Mouse (Mus musculus): ENCODE measurements around the gene Lef1.

Gene Lef1

DNA sequence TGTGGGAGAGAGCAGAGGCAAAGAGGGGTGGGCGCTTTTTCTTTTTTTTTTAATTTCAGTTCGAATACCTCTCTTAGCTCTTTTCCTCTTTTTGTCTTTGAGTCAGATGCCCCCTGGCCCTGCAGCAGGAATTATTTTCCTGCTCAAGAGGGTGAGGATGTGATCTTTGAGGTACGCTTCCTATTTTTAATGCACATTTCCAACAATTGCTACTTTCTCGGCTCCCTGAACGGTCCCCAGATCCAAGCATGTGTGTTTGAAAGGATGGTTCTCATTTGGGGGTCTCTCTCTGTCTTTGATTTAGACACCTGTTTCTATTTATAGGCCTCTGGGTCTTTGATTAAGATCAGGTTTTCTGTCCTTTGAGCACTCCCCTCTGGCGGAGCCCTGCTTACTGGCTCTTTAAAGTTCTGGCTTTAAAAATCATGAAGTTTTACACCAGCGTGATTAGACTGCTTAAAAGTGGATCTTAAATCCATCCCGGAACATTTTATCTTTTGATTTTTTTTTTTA, 86.3 kb downstream of the Lef1 start:
- no peak for DNase-seq

DNA sequence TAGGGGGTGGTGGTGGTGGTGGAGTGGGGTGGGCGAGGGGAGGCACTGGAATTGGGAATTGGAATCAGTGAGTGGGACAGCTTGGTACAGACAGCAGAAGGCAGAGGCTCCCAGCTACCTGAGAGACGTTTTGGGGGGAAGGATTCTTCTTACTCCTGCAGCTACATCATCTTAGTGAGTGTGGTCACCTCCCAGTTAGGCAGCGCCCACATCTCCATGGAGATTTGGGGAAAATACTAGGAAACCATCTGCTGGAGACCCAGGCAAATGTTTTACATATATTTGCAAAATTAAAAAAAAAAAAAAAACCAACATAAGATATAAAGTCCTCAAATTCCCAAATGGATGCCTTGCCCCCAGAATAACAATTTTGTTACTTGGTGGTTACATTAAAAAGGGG, 88.7 kb downstream of the Lef1 start:
- no peak for DNase-seq

DNA sequence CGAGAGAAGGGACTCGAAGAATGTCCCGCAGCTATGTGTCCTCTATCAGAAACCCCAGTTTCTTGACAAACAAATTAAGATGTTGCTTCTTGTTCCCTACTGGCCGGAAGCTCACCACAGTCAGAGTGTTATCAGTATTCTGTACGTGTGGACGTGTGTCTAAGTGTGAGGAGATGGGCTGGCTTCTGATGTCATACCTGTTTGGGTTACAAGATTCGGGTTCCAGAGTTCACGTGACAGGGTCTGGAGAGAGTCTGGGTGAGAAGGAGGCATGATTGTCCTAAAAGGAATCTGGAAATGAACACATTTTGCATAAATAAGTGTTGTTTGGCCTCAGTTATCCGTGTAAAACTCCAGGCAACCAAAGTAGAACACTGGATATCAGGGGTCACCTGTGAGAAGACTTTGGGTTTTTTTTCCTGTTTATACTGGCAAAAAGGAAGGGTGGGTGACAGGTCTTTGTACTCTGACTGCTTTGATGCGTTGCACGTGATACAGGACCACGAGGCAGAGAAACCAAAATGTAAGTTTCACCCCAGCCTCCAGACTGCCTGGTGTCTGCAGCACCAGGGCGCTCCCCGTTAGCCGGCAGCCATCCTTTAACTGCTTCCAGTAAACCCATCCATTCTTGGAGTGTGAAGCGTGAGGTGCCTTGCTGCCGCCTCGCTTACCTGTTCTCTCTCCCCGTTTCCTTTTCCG, 89.5 kb downstream of the Lef1 start:
- DNase-seq = no peak

DNA sequence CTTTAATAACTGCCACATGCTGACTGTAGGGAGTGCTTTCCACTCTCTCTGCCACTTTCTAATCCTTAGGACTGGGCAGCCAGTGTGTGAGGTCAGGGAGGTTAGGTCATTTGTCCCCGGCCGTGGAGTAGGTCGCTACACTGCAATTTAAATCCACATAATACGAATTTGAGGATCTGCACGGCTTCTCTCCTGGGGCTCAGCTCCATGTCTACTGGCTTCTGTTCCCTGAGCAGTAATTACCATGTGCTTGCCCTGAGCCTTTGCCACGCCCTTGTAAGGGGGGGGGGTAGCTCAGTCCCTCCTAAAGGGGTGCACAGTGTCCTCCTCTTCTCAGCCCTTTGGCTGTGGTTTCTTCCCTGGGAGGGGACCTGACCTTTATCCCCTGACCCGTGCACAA, 92.0 kb downstream of the Lef1 start:
- DNase-seq = peak in 1 of 2 experiments; percentile 15

DNA sequence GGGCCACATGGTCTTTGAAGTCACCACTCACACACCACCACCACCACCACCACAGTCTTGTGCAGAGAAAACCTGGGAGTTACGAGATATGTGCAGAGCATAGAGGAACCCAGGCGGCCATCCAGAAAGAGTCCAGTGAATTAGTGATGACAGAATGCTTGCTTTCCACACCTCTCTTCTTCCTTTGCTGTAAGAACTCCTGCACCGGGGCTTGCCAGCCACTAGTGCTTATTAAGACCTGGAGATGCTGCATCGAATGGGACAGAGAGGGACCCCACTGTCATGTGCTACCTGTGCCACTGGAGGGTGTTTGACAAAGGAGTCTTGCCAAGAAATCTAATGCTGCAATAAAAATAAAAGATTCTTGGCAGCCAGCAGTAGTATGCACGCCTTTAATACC, 97.6 kb downstream of the Lef1 start:
- no peak for DNase-seq

DNA sequence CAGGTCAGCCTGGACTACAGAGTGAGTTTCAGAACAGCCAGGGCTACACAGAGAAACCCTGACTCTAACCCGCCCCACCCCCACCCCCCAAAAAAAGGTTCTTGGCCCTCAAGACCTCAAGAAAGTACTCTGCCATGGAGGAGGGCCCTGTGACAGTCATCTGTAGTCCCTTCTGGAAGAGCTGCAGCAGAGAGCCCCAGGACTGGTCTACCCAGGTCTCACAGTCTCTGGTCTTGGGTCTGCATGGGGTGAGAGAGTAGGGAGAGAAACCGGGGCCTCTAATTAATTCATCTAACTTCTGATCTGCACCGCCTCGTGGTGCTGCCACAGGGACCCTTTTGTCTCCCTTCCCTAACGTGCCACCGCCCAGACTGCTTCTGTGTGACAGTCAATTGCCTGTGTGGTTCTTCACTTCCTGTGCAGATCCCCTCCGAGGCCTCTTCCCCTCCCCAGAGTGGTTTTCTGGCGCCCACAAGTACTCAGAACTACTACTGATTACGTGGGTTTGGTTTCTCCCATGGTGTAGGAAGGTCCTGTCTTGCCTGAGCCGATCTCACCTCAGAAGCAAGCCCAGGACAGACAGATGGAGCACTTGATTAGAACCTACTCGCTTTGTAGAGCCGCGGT, 98.1 kb downstream of the Lef1 start:
- DNase-seq = no peak

DNA sequence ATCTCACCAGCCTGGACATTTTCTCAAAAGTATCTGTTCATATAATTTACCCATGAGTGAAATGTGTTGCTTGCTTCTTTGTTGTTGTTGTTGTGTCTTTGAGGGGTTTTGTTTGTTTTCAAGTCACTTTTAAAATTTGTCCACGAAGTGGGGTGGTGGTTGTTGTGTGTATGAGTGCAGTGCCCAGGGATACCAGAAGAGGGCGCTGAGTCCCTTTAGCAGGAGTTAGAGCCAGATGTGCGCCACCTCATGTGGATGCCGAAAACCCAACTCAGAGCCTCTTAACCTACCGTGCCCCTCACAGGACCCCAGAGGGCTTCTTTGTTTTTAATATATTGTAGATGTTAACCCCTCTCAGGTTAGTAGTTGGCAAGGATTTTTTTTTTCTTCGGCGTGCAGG, 101.9 kb downstream of the Lef1 start:
- DNase-seq = no peak

DNA sequence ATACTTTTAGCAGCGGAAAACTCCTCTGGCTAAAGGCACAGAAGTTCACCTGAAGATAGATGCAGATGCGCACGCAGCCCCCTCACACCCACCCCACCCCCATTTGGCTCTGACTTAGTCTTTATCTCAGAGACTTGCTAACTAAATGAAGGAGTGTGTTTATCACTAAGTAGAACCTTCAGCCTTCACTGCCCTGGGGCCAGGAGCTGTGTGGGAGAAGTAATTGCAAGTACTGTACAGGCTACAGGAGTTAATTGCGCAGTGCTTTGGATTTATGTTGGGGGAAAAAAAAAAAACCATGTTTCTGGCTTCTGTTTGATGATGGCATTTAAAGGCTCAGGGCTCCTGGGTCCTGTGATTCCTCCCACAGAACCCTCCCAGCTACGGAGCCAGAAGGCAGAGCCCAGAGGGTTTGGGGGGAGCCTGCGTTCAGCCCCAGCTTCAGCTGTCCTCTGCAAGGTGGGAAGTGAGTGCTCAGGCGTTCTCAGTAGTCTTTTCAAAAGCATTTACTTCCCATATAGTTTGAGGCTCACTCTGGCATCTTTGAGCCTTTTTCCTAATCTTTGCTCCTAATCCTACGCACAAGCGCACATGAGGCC, 103.9 kb downstream of the Lef1 start:
- DNase-seq = no peak

DNA sequence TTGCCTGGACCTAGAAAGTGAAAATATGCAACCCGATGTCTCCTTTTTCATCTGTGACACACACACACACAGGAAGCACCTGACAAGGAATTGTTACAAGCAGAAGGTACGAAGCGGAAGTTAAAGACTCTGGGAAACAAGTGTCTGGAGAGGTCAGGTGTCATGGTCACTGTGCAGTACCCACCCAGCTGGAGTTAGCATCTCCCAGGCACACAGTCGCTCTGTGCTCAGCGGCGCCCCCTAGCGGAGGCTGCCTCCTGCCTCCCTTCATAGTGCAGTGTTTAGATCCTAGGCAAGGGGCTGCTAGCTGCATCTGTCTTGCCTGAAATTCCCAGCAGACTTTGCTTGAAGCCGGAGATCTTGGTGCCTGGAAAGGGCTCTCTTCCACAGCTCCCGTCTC, 104.6 kb downstream of the Lef1 start:
- DNase-seq = peak in 1 of 2 experiments; percentile 31

DNA sequence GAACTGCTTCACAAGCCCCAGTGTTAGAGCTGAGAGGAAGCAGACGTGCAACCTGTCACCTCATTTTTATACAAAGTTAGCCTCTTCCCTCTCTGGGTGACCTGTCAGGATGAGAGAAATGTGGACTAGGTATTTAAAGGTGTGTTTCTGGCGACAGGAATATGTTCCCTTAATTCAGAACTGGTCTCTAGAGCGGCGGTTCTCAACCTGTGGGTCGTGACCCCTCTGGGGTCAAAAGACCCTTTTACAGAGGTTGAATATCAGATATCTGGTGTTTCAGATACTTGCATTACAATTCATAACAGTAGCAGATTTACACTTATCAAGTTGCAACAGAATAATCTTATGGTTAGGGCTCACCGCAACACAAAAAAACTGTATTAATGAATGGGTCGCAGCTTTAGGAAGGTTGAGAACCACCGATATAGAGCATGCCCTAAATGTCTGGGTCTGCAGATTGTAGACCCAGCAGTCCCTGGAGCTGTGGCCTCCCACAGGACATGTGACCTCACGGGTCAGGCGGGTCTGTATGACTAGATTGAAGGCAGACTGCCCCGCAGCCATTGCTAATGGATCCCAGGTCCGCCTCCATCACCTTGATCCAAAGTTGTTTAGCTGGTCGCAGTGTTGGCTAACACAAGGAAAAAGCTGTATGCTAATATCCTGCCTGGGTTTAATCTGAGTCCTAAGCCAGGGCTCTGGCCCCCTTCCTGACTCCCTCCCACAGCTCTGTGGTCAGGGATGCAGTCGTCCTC, 108.5 kb downstream of the Lef1 start:
- no peak for DNase-seq

DNA sequence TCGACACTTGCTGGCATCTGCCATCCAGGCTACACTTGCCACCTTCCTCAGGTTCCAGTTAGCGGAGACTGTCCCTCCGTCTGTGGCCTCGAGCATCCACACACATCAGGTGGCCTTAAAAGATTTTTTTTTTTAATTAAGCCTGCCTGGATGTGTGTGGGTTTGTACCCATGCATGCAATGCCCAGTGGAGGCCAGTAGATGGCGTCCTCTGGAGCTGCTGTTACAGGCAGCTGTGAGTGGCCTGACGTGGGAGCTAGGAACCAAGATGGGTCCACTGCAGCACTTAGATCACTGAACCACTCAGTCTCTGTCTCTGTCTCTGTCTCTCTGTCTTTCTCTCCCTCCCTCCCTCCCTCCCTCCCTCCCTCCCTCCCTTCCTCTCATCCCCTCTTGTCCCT, 117.8 kb downstream of the Lef1 start:
- DNase-seq = no peak

DNA sequence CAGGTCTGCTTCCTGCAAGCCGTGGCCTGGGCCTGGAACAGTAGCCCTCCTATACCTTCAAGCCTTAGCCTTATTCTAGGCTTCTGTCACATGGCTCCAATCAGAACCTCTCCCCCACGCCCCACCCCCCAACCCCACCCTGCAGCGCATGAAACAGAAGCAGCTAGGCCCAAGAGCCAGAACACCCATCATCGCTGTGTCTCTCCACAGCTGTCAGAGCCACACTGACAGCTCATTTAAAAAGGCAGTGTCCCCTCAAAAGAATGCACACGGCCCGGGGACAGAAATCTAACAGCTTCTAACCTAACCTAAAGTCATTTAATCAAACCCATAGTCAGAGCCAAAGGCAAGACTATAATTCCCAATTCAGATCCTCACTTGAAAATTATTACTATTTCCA, 126.8 kb downstream of the Lef1 start:
- DNase-seq = no peak

DNA sequence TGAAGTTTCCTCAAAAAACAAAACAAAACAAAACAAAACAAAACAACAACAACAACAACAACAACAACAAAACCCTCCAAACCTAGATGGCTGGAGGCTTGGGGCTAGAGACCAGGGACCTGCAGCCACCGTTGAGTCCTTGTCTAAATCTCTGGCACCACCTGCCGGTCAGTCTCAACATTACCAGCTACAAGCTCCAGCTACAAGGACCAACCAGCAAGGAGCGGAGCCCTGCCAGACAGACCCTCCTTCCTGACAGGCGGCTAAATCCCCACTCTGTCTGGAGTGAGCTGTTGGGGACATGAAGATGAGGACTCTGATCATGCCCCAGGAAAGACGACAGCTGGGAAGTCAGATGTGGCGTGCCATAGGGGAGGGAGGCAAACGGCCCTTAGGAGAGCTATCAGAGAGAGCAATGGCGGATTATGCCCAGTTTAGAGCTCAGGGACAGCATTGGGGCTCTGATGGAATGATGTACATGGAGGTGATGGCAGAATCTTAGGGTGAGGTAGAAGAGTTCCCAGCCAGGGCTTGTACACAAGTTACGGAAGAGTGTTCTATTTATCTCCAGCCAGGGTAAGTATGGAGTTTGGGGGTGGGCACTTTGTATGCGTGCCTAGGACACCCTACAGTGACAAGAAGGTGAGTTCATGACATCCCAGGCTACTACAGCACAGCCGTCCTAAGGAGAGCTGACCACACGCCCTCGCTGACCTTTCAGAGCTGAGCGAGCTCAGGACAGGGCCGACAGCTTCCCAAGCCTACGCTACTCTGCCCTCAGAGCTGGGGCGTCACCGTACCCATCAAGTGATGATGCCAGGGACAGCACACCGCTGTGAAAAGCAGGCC, 127.7 kb downstream of the Lef1 start:
- DNase-seq = peak; percentile 33 to 75

DNA sequence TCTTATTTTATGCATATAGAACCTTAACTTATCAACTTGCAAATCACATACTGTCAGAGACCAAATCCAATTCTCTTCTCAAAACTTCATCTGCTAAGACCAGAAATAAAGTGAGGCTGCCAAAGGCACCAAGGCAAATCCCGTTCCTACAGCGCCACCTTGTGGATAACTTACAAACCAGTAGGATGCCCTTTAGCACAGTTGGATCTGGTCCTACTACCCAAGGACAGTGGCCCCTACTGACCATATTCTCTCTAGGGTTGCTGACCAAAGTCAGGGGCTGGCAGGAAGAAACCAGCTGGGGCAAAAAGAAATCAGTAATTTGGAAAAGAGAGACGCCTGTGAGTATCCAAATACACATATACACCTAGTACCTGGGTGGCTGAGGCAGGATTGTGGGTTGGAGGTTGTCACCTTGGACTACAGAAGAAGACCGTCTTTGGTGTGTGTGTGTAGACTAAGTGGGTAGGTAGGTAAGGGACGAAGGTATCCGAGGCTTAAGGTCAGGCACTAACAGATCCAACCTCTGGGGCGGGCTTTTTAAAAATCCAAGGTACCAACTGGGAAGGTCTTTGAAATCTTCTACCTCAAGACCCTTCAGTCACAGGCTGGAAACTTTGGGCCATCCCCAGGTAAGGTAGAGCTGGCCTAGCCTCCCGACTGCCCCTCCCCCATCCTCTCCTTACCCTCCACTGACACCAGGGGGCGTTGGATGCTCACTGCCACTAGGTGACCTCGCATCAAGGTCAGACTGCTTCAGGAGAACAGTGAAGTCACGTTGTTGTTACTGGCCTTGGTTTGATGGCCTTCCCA, 135.7 kb downstream of the Lef1 start:
- DNase-seq = peak; percentile 68 to 71

DNA sequence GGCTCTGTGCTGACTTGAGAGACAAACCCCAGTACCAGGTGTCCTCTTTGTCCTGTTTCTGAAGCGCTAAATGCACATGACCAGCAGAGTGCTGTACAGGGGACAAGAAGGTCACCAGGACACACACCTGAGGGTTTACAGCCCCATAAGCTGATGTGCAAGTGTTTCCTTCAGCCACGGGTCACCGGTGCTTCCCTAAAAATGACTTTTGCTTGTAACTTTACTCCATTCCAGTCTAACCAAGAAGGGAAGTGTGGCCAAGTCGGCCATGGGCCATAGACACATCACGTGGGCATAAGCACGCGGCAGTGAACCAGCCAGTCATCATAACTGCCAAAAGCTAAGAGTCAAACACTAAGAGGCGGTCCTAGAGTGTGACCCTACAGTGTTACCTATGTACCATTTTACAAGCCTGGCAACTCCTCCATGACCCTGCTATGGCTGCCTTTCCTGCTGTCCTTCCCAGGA, 136.3 kb downstream of the Lef1 start:
- DNase-seq = peak; percentile 72 to 77

DNA sequence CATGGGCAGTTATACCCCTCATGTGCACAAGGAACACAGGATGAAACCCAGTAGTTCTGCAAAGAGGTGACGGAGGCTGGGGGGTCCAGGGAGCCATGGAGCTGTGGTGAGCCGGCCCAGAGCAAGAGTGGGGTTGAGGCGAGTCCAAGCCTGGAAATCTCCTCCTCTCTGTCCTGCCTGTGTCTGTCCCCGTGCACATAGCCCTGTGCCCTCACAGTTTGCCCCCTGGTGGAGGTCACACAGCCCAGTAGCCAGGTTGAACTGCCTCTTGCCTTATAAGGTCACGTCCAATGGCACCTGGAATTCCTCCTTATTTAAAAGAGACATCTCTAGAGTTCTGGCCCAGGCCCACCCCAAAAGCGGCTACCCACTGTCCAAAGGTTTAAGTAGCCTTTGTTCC, 137.2 kb downstream of the Lef1 start:
- DNase-seq = no peak

DNA sequence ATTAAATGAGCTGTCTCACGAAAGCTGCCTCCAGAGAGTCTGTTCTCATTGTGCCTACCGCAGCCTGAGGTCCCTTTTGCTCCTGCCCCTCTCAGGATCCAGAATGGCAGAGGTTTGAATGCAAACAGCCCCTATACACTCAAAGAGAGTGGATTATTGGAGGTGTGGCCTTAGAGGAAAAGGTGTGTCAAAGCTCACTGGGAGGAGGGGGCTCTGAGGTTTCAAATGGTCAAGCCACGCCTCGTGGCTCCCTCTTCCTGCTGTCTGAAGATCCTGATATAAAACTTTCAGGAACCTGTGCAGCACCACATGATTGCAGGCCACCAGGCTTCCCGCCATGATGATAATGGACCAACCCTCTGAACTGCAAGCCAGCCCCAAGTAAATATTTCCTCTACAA, 137.6 kb downstream of the Lef1 start:
- no peak for DNase-seq

DNA sequence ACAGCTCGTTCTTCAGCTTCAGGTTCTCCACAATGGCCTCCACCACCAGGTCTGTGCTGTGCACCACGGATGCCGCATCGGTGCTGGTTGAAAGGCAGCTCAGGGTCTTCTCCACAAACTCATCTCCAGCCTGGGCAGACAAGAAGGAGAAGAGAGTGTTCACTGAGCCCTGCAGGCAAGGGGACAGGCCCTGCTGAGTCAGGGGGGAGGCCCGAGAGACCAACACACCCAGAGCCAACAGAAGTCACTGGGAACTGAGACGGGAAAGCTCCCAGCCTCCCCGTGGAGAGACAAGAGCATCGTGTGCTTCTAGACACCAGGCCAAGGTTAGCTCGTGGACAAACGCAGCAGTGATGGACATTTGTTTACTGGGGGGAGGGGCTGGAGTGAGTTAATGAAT, 138.2 kb downstream of the Lef1 start:
- DNase-seq = no peak

DNA sequence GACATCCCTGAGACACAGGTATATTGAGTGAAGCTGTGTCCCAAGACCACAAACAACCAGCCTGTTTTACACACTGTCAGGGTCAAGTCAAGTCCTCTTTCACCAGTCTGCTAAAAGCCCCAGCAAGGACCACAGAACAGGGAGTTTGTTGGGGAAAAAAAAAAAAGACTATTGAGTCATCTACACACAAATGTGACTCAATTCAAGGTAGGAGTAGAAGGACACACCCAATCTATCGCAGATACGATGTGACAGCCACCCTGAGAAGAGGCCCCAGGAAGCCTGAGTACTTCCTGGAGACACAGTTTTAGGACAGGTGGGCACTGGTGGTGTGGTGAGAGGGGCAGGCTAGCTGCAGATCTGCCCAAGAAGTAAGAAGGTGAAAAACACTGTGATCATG, 140.0 kb downstream of the Lef1 start:
- DNase-seq = no peak

DNA sequence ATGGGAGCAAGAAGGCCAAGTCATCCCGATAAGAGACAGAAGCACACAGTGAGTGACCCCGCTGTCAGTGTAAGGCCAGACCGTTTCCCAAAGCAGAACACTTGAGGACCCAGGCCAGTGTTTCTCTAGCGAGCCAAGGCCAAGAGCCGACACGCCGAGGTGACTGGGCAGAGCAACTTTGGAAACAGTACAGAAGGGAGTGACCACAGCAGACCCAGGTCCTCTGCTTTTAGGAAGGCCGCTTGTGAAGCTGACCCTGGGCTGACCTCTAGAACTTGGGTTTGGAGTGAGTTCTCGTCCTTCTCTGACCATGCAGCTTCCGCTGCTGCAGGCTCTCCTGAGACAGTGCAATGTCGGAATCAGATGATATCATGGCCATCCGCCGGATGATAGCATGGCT, 140.7 kb downstream of the Lef1 start:
- no peak for DNase-seq

DNA sequence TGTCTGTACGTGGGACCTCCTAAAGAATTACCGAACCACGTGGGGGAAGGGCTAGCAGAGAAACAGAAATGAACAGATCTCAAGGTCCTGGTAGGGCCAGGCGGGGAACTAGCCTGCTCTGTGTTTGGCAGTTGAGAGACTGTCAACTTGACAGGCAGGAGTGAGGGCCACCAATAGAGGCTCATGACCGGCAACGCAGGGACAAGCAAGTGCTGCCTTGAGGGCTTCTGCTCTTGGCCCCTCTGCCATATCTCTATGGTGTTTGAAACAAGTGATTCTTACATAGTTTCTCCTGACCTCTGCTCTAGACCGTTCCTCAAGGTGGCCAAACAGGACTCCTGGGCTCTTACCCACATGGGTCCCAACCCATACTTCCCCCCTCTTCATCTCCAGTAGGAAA, 141.3 kb downstream of the Lef1 start:
- DNase-seq = no peak

DNA sequence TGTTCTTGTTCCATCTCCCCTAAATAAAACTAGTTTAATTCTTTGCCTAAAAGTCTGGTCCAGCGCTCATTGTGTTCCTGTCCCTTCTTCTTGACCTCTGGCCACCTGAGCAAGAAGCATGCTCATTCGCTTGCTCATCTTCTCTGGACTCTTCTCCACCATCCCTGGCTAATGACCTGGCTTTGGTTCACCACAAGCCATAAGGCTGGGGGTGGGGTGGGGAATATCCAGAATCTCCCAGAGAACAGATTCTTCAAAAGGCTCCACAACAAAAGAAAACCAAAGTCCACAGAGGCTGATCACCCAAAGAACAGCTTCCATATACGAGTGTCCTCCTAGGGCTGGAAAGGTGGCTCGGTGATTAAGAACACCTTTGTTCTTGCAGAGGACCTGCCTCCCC, 144.7 kb downstream of the Lef1 start:
- peak in 1 of 2 experiments; percentile 37 for DNase-seq

Measured in kidney, adult 8-10 months (tissue).